Mouse (Mus musculus) cerebellum, adult 11-12 months (tissue): Measurements from ENCODE around the gene Aars.
"Not testable (repeated sequence)": the region's sequence is repeated elsewhere in the genome, so short reads cannot be mapped to it uniquely, and the experiment has no call there.

Source experiments
- DNase-seq: peaks from one replicate; pipeline ENCODE4 v3.0.0; 2022

Aars gene

DNA sequence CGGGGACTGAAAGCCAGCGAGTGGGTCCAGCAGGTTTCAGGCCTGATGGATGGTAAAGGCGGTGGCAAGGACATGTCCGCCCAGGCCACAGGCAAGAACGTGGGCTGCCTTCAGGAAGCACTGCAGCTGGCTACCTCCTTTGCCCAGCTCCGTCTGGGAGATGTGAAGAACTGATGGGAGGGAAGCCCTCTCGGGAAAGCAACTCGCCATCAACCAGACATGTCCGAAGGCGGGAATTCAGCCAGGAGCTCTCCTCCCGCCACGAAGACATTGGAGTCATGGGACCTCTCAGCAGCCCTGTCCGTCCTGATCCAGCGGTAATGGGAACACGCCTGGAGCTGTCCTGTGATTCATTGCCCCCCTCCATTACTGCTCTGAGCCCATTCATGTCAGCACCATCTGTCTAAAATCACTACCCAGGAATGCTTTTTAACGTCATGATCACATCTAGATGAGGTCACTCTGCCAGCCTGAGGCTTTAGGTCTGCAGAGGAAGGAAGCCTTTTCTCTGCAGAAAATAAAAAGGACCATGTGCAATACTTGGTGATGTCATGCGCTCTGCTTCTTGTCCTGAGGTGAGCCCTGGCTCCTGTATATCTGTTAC lies 22.2 kb downstream of the Aars start:
- peak; percentile 32 for DNase-seq

- no peak for DNase-seq
These were observed 22.7 kb downstream of the Aars start for GRCm38 (mm10) chr8:111055661-111056060.

- DNase-seq: peak; percentile 91
These were observed 23.3 kb downstream of the Aars start, which contains the start of gene Exosc6 for GRCm38 (mm10) chr8:111056158-111056663. Exosc6 (plus strand) TSS chr8:111056339.

DNA sequence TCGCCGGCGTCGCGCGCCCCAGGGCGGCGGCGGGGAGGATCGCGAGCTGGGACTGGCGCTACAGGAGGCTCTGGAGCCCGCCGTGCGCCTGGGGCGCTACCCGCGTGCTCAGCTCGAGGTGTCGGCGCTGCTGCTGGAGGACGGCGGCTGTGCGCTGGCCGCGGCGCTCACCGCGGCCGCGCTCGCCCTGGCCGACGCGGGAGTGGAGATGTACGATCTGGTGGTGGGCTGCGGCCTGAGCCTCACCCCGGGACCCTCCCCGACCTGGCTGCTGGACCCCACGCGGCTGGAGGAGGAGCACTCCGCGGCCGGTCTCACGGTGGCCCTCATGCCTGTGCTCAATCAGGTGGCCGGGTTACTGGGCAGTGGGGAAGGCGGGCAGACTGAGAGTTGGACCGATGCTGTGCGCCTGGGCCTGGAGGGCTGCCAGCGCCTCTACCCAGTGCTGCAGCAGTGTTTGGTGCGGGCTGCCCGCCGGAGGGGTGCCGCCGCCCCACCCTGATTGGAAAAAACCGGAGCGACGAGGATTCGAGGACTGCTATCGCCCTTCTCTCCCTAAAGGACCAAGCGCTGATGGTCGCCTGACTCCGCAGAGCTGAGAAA lies 23.8 kb downstream of the Aars start:
- DNase-seq: peak; percentile 59

- DNase-seq: no peak
These were observed 26.1 kb downstream of the Aars start for GRCm38 (mm10) chr8:111058946-111059572.

GRCm38 (mm10) chr8:111061688-111062071 lies 28.7 kb downstream of the Aars start:
- DNase-seq: no peak

GRCm38 (mm10) chr8:111062072-111062757 lies 29.3 kb downstream of the Aars start:
- peak; percentile 86 for DNase-seq

DNA sequence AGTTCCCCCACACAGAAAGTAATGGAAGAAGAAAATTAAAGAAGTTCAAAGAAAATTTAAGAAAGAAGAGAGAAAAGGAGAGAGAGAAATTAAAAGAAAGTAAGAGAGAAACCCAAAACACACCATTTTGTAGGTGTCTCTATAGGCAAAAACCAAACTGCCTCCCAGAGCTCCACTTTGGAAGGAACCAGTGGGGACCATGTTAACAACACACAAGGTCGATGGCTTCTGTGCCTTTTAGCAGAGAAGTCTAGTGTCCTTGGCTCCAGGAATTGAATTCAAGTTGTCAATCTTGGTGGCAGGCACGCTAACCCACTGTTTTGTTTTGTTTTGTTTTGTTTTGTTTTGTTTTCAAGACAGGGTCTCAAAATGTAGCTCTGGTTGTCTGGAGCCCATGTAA lies 29.9 kb downstream of the Aars start:
- DNase-seq: no peak

DNA sequence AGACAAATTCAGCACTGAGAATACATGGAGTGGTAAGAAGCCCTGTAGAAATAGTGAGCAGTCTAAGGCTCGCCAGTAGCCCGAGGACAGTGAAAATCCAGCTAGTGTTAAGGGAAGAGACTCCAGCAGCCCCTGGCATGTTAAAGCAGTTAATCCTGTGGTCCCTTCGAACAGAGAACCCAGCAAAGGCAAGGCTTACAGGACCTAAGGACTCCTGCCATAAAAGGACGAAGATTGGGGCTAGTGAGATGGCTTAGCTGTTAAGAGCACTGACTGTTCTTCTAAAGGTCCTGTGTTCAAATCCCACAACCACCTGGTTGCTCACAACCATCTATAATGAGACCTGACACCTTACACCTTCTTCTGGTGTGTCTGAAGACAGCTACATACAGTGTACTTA lies 33.4 kb downstream of the Aars start:
- DNase-seq: no peak

- DNase-seq: no peak
These were observed 34.5 kb downstream of the Aars start for GRCm38 (mm10) chr8:111067439-111067838.

DNA sequence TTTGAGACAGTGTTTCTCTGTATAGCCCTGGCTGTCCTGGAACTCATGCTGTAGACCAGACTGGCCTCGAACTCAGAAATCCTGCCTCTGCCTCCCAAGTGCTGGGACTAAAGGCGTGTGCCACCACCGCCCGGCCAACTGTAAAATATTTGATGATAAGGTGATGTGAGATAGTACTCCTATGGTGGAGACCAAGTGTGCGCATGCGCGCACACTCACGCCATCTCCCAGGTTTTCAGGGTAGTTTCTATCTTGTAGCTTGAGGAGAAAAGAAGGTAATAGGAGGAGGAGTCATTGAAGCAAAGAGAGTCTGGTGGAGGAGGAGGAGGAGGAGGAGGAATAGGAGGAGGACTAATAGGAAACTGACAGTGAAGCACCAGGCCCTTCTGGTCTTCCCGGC lies 35.7 kb downstream of the Aars start:
- not testable (repeated sequence) for DNase-seq

DNA sequence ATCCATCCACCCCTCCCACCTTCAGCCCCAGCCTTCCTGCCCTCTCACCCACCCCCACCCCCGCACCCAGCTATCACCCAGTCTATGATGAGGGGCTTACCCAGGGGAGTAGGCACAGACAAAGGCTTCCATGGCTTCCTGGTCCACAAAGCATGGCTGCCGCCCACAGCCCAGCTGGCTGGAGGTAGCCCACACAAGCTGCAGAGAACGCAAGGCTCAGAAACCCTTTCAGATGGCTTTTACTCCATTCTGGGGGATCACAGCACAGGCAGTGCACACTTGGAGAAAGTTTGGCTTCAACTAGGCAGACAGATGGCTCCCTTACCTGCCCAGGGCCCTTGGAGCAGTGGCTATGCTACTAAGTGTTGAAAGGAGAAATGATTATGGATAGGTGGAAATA lies 43.0 kb downstream of the Aars start:
- no peak for DNase-seq

DNA sequence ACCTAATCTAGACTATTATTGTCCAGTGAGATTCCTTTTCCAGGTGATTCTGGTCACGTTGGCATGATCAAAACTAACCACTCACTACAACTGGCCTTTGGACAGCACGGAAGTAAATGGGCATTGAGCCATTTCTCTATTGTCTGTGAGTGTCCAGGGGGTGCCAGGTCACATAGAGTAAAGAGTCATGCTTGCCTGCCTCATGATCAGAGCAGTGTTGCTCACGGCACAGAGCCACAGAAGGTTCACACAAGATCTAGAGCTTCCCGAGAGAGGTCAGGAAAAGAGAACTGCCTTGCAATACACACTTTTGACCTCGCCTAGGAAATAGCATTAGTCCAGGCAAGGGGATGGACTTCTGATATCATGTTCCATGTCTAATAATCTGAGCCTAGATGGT lies 46.5 kb downstream of the Aars start:
- DNase-seq: no peak

DNA sequence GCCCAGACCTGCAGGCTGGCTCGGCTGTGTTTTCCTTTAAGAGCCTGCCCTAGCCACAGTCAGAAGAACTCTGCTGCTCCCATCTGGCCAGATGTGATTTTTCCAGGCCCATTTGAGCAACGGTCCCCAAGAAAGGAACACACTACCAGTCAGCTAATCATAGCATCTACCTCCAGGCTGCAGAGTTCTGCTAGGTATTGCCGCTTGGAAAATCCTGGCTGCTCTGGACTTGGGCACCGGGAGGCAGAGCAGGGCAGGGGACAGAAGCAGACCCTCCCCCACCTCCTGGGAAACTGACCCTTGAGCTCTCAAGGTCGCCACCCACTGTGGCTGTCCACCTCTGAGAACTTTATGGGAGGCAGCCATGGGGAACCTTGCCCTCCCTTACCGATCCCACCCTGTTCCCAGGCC lies 46.9 kb downstream of the Aars start:
- DNase-seq: no peak

DNA sequence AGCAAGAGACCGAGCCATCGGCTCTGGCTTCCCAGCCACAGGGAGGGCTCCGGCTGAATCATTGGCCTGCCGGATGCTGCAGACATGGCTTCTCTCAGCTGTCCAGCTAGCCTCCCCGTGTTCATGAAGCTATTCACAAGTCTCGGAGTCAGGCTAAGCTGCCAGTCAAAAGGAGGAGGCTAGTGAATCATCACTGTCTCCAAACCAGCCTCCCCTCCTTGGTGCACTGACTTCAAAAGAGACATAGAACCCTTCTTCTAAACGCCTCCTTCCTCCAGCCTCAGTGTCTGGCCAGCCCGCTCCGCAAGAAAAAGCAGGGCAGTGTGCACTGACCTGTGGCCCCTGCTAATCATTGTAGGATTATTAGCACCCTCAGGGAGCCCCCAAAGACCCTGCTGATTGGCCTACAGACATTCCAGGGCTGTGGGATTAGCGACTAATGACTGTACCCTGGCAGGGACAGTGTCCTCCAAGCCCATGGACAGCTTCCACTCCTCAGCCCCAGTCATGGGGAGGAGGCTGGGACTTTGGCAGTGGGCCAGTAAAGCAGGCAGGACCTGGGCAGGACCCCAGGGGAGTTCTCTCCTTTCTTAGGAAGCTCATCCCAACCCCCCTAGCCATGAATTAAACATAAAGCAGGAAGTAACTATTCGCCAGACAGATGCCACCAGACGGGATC lies 48.8 kb downstream of the Aars start:
- no peak for DNase-seq

DNA sequence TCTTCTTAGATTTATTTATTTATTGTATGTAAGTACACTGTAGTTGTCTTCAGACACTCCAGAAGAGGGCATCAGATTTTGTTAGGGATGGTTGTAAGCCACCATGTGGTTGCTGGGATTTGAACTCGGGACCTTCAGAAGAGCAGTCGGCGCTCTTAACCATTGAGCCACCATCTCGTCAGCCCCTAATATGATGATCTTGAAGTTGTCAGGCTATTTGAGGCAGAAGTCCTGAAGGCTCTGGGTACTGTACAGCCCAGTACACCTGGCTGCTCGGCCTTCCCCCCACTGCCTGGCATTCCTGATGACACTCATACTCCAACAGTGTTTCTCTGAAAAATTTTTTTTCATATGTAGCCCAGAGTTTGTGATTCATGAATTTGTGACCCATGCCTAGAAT lies 51.0 kb downstream of the Aars start:
- not testable (repeated sequence) for DNase-seq

DNA sequence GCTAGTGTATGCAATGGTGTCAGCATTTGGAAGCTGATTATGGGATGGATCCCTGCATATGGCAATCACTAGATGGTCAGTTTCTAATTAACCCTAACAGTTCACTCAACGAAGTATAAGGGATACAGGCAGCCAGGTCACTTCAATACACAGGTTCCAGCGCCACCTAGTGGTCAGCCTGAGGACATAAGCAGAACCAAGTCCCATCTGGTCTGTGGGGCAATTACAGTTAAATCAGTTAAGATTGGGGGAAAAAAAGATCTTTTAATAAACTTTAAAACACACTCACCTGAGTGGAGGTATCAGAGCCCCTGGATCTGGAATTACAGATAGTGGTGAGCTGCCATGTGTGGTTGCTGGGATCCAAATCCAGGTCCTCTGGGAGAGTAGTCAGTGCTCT lies 57.2 kb downstream of the Aars start:
- peak; percentile 57 for DNase-seq

- no peak for DNase-seq
These were observed 58.8 kb downstream of the Aars start for GRCm38 (mm10) chr8:111091706-111092105.

- not testable (repeated sequence) for DNase-seq
These were observed 59.4 kb downstream of the Aars start, which contains the start of gene Clec18a for GRCm38 (mm10) chr8:111092326-111092725. Clec18a (minus strand) TSS chr8:111092426.

- peak; percentile 94 for DNase-seq
These were observed 61.1 kb downstream of the Aars start, which contains the start of gene Pdpr for GRCm38 (mm10) chr8:111093865-111094718. Pdpr (plus strand) TSS chr8:111094630.

DNA sequence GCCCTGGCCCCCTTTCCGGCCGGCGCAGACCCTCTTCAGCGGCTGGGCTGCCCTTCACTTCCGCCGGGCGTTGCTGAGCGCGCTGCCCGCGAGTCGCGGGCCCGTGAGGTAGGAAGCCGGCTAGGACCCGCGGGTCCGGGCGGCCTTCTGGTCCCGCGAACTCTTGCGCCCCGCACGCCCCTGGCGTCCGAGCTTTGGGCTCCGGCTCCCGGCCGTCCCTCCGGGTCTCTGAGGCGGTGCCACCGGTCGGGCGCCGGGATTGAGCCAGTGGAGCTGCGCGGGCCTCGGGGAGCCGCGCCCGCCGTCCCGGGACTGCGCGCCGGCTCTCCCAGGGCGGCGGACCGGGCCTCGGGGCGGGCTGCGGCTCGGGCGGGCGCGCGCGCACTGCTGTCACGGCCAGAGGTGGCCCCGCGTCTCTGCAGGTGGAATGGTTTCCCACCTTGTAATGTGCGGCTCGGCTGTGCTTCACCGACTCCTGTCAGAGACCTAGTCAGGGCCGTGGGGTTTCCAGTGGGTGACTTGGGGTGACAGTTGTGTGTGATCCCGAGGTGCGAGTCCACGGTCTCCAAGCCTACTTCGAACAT lies 61.9 kb downstream of the Aars start:
- peak; percentile 28 for DNase-seq
